Mouse (Mus musculus): Measurements from ENCODE around the gene Bag1. TPM values are rescaled to one million over a fixed set of nuclear protein-coding genes. Genes with fewer than 3 reads are reported as not detected.

Bag1 gene
- total RNA-seq, 2 experiments from 2014 or later = 172 to 178 TPM

DNA sequence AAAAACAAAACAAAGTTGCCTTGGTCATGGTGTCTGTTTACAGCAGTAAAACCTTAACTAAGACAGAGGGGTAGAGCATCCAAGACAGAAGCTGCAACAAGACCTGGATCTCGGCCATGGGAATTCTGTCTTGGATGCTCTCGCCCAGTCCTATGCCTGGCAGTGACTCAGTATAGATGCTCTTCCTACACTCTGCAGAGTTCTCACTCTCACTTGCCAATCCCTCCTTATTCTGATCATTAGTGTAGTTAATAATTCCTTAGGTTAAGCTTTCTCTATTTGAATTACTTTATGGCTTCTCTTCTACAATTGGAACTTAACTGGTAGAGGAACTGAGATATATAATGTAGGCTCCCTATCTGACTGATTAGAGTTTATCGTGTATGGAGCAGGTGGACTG is 53.0 kb downstream of the Bag1 start:
- no peak for DNase-seq (ENCODE audit: low spot score in 2 of 2)
- intact Hi-C loops (cut with DNase I) = no loop called here

- intact Hi-C loops (cut with DNase I) = no loop called here
- DNase-seq (ENCODE audit: low spot score in 2 of 2) = no peak
Observed at GRCm38 (mm10) chr4:40891206-40891605, 56.9 kb downstream of the Bag1 start.

DNA sequence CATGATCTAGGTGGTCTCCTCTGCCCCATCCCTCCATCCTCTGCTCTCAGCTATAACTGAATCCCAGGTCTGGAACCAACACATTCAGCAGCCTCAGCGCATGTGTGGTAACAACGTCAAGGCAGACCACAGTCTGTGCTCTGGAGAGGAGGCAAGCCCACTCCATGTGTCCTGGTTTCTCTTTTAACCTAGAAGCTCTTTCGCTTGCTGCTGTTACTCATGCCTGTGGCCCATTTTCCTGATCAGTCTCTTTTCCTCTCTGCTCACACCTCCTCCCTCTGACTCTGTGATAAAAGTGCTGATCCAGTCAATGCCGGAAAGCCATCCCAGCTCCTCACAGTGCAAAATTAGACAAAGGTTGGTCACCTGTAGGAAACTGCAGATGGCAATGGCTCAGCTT is 58.1 kb downstream of the Bag1 start:
- intact Hi-C loops (cut with DNase I) = no loop called here
- peak in 1 of 2 experiments; percentile 65 for DNase-seq (ENCODE audit: low spot score in 2 of 2)

DNA sequence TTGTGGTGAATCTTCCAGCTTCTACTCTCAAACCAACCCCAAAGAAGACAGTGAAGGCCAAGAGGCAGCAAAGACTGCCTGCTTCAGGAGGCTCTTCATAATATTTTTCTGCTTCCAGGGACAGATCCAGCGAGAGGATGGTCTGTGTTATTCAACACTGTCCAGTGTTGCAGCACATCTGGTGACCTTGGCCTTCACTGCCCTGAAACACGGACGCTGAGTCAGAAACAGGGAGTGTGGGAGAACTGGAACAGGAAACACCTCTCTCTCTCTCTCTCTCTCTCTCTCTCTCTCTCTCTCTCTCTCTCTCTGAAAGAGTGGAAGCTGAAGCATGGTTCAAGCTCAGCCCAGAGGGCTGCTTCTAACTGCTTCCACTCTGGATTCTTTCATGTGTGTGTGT is 58.8 kb downstream of the Bag1 start:
- DNase-seq (ENCODE audit: low spot score in 2 of 2) = no peak

DNA sequence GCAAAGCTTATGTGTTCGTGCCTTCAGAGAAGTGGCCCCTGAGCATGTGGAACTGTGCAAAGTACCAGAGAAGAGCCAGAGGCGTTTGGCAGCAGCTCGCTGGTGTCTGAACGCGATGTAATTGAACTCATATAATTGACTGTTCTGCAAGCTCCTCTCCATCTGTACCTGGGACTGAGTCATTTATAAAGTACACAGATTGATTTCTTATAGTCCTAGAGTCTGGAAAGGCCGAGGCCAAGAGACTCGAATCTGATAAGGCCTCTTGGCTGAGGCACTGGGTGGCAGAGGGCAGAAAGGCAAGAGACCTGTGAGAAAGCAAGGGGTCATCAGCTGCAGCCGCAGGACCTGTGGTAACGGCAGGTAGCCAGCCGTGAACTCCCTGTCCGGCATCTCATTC is 59.3 kb downstream of the Bag1 start:
- DNase-seq (ENCODE audit: low spot score in 2 of 2) = no peak
- intact Hi-C loops (cut with DNase I) = no loop called here

More for the DNA sequence above, 58.8 kb downstream of the Bag1 start:
- intact Hi-C loops (cut with DNase I) = no loop called here

Small RNAs within 50 kb of the gene (microRNA-seq; reads per million reads assigned to microRNA genes)
- gene Mir3094 = 0.50 to 1.7 reads per million in 2 experiments

Other genes starting within 250 kb of the Bag1 start
- 10 to 100 TPM; 25.6 to 29.1 TPM for gene Aptx, start 245.1 kb downstream of the Bag1 start, total RNA-seq (2021)
- gene Dnaja1, start 226.1 kb downstream of the Bag1 start, total RNA-seq (2021) = 100 to 1,000 TPM; 316 to 320 TPM
- 10 to 100 TPM; 47.0 to 53.2 TPM for gene Smu1, start 190.4 kb downstream of the Bag1 start, total RNA-seq (2021)
- gene B4galt1, start 94.3 kb downstream of the Bag1 start, total RNA-seq (2021) = 1 to 10 TPM; 5.2 to 6.5 TPM
- gene Spink4, start 28.2 kb downstream of the Bag1 start, total RNA-seq (2021) = not detected
- gene Chmp5, start 113 bp upstream of the Bag1 start, total RNA-seq (2021) = 10 to 100 TPM; 81.2 to 83.2 TPM
- gene Nfx1, start 22.6 kb upstream of the Bag1 start, total RNA-seq (2021) = 10 to 100 TPM; 67.2 to 71.4 TPM
- gene Aqp7, start 99.8 kb upstream of the Bag1 start, total RNA-seq (2021) = not detected
- gene Aqp3, start 149.9 kb upstream of the Bag1 start, total RNA-seq (2021) = not detected
- 10 to 100 TPM; 80.2 to 89.6 TPM for gene Nol6, start 176.2 kb upstream of the Bag1 start, total RNA-seq (2021)
- 10 to 100 TPM; 84.1 to 87.1 TPM for gene Ube2r2, start 187.4 kb upstream of the Bag1 start, total RNA-seq (2021)

Measured in left cerebral cortex, postnatal 25 days (tissue).